Mouse (Mus musculus) cortical plate, adult 2 months (tissue): Measurements from ENCODE around the gene Mepce.

Experiments used
- CTCF ChIP-seq: fragments of 200-500 bp; IDR thresholded peaks from 2 replicates; pipeline ENCODE4 v1.5.1; 2011; ENCODE audit warnings: mild to moderate bottlenecking, control low read depth, low read length; ENCODE audit not compliant: insufficient read depth; ENCODE audit errors: extremely low read depth
- POLR2A ChIP-seq: fragments of 200-500 bp; IDR thresholded peaks from 2 replicates; pipeline ENCODE4 v1.6.1; 2011; ENCODE audit warnings: mild to moderate bottlenecking, low read length, control low read depth; ENCODE audit not compliant: insufficient read depth; ENCODE audit errors: extremely low read depth

DNA sequence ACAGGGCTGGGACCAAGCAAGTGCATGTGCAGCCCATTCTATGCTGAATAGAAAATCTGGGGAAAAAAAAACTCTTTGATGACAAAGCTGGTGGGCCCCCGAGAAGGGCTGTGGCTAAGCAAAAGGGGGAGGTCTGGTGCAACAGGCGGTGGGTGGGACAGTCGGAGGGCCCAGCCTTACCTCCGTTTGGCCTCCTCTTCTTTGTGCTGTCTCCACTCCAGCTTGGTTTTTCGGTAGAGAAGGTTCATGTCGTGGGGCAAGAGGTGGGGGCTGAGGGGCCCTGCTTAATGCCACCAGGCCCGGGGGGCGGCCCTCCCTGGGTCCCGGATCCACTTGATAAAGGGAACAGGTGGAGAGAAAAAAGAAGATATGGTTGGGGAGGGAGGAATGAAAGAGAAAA, 48.0 kb downstream of the Mepce start:
- TF ChIP-seq CTCF (no peak), POLR2A (no peak)
